Mouse (Mus musculus): ENCODE measurements around the gene Gpr171.

DNA sequence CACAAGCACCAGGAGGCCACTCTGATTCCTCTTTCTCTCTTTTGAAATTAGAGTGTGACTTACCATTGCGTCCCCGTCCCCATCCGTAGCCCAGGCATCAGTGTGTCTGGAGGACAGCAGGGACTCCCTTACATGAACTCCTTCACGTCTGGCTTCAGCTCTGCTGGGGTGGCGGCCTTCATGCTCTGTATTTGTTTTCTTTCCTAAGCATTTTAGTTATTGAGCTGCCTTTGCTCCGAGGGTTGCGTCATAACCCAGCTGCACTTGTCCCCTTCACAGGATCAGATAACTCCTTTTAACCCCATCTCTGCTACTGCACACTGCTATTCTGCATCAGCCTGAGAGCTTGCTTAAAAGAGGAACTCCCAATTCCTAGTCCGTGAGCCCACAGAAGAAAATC is 28.8 kb upstream of the Gpr171 start:
- no peak for TF ChIP-seq POLR2A (IDR thresholded peaks at IDR 0.05; ENCODE audit: borderline replicate concordance, insufficient read depth, low read length)
- no peak for TF ChIP-seq CTCF (IDR thresholded peaks at IDR 0.05; ENCODE audit: borderline replicate concordance, insufficient read depth, low read depth, low read length)

Measured in cerebellum, adult 2 months (tissue).